8 mouse cellular contexts compared by ENCODE assay signal in the genomic region with DNA sequence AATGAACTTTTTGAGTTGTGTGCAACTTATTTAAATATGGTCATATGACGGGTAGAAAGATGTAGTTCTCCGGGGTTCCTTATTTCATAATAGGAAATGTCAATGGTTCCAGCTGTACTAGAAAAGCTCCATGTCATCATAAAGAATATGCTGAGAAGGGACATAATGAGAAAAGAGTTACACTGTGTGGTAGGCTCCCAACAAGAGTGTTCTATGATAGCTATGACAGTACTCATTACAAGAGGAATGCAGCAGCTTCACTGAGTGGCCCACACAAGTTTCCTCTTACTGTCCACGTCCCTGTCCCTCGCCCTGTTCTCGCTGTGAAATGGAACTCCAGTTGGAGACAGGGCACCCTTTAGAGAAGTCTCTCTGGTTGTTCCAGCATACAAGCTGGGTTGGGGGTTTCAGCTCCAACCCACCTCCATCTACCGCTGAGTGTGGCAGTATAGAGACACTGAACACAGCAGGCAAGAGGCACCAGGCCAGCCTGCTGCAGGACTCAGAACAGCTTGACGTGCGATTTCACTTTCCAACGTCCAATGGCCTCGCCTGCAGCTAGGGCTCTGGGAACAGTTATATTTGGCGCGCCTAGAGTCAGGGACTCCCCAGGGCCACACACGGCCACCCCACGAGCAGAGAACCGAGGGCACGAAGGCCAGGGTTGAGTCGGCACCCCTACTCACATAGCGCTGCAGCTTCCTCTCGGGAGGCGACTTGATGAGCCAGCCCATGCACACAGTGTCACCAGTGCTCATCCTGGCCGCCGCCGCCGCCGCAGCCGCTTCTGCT. TPM values are rescaled to one million over a fixed set of nuclear protein-coding genes. Genes with fewer than 3 reads are reported as not detected.
A peak's percentile ranks its signal among the peaks of the same experiment; 100 is the strongest.
DNase-seq lines count a peak whose midpoint lies in the region; ATAC-seq and TF ChIP-seq lines count a peak whose summit lies in the region.

No protein-coding gene starts in this region.

- TF ChIP-seq POLR2A in lung, adult 2 months (IDR thresholded peaks at IDR 0.05; ENCODE audit: borderline replicate concordance, extremely low read depth, low read depth, low read length), result no peak
- no peak for TF ChIP-seq POLR2A in bone marrow, adult 2 months (IDR thresholded peaks at IDR 0.05; ENCODE audit: borderline replicate concordance, control insufficient read depth, low read depth, low read length)

- TF ChIP-seq CTCF in lung, adult 2 months (IDR thresholded peaks at IDR 0.05; ENCODE audit: insufficient read depth, low read length), result no peak
- TF ChIP-seq CTCF in bone marrow, adult 2 months (IDR thresholded peaks at IDR 0.05; ENCODE audit: control insufficient read depth, insufficient read depth, low read length), result no peak

- peak; percentile 77 for ATAC-seq in erythroblast, adult 5-6 weeks (replicated peaks; ENCODE audit: low FRiP score, poor library complexity, severe bottlenecking)
- ATAC-seq in megakaryocyte-erythroid progenitor cell, adult 5-6 weeks (replicated peaks; ENCODE audit: low FRiP score, low TSS enrichment, poor library complexity, severe bottlenecking), result peak; percentile 79
- peak; percentile 50; the same call in 1 of the 2 replicates for ATAC-seq in stomach, embryonic 16.5 days (ENCODE audit: insufficient read depth, low FRiP score)

- H3K27ac ChIP-seq in bone marrow, adult 2 months (ENCODE audit: control insufficient read depth, insufficient read depth, low read depth, low read length, poor library complexity), result peak overlapping the region; percentile 71
- no peak overlapping the region for H3K27ac ChIP-seq in stomach, embryonic 16.5 days (ENCODE audit: low read length)

- no peaks in the 10 kb centered on the region for H3K36me3 ChIP-seq in stomach, embryonic 16.5 days (ENCODE audit: control insufficient read depth, insufficient read depth, low read length)

- intact Hi-C loops in heart, postnatal 36 days (cut with DNase I), result no loop called here
- intact Hi-C loops in left cerebral cortex, postnatal 14 days (cut with DNase I), result no loop called here

- peak; percentile 21 for DNase-seq in lung, adult 2 months
- DNase-seq in lung, postnatal 25 days (ENCODE audit: low spot score), result no peak
- peak; percentile 14 to 47 for DNase-seq in heart, postnatal 36 days
- peak; percentile 5 to 10 for DNase-seq in left cerebral cortex, postnatal 14 days (ENCODE audit: low spot score in 2 of 2)

- 21% methylated on average over 26 of the region's 26 CpGs for WGBS in lung, adult 2 months
- WGBS in bone marrow, adult 2 months, result 9% methylated on average over 26 of the region's 26 CpGs
- 16% methylated on average over 26 of the region's 26 CpGs for WGBS in stomach, embryonic 16.5 days

- peak overlapping the region; percentile 58 for H3K4me2 ChIP-seq in stomach, embryonic 16.5 days (ENCODE audit: low read depth, low read length)

- H3K4me3 ChIP-seq in lung, adult 2 months (replicated peaks; ENCODE audit: extremely low read depth, low read depth, low read length), result peak overlapping the region; percentile 74
- H3K4me3 ChIP-seq in bone marrow, adult 2 months (replicated peaks; ENCODE audit: control insufficient read depth, low read depth, low read length), result peak overlapping the region; percentile 80
- H3K4me3 ChIP-seq in stomach, embryonic 16.5 days (replicated peaks; ENCODE audit: low read length), result peak overlapping the region; percentile 55

- no peaks in the 10 kb centered on the region for H3K4me1 ChIP-seq in lung, adult 2 months (ENCODE audit: control insufficient read depth, insufficient read depth, low read length)
- H3K4me1 ChIP-seq in bone marrow, adult 2 months (ENCODE audit: control insufficient read depth, insufficient read depth, low read length), result no peaks in the 10 kb centered on the region
- no peaks in the 10 kb centered on the region for H3K4me1 ChIP-seq in stomach, embryonic 16.5 days (ENCODE audit: control insufficient read depth, insufficient read depth, low read length)

- peak overlapping the region; percentile 72 for H3K9ac ChIP-seq in stomach, embryonic 16.5 days (ENCODE audit: low read length)

- H3K27me3 ChIP-seq in stomach, embryonic 16.5 days (ENCODE audit: control insufficient read depth, insufficient read depth, low read length), result no peaks in the 10 kb centered on the region

- H3K9me3 ChIP-seq in stomach, embryonic 16.5 days (replicated peaks; ENCODE audit: control insufficient read depth, low read length), result no peaks in the 10 kb centered on the region

RNA-seq across cellular contexts. Expression of a gene that starts 1.1 kb away (rescaled TPM):
- polyA plus RNA-seq in lung, adult 2 months (2012; rRNA removed), result 1.8 and 2.5 TPM in 2 replicates
- 1.8 and 6.8 TPM in 2 replicates for polyA plus RNA-seq in bone marrow, adult 2 months (2011; ENCODE audit: insufficient read depth, insufficient read length, low replicate concordance, missing spikeins)
- total RNA-seq in erythroblast, adult 5-6 weeks (2015; ENCODE audit: low replicate concordance), result 15.0 and 24.4 TPM in 2 replicates
- 9.6 and 9.8 TPM in 2 replicates for total RNA-seq in erythroblast, adult 5-6 weeks (2017; ENCODE audit: low replicate concordance)
- 1 to 10 TPM; 1.3 to 1.5 TPM for total RNA-seq in heart, postnatal 36 days (2021)
- total RNA-seq in left cerebral cortex, postnatal 14 days (2021), result 1 to 10 TPM; 1.8 to 2.4 TPM
- total RNA-seq in megakaryocyte-erythroid progenitor cell, adult 5-6 weeks (2014; fragmentation: Nextera tagmentation), result 2.6 and 8.9 TPM in 2 replicates
- total RNA-seq in megakaryocyte-erythroid progenitor cell, adult 5-6 weeks (2017), result 3.1 and 3.3 TPM in 2 replicates
- polyA plus RNA-seq in stomach, embryonic 16.5 days (2015; fragmentation: Nextera tagmentation; extraction: Ambion mirVana), result 3.4 TPM in 2 replicates

RNA-seq across cellular contexts. Expression of a gene that starts 11.5 kb away (rescaled TPM):
- 5.4 and 11.5 TPM in 2 replicates for polyA plus RNA-seq in lung, adult 2 months (2012; rRNA removed)
- polyA plus RNA-seq in bone marrow, adult 2 months (2011; ENCODE audit: insufficient read depth, insufficient read length, low replicate concordance, missing spikeins), result 28.9 and 58.2 TPM in 2 replicates
- total RNA-seq in erythroblast, adult 5-6 weeks (2015; ENCODE audit: low replicate concordance), result 30.6 and 34.5 TPM in 2 replicates
- total RNA-seq in erythroblast, adult 5-6 weeks (2017; ENCODE audit: low replicate concordance), result 64.7 and 81.0 TPM in 2 replicates
- total RNA-seq in heart, postnatal 36 days (2021), result 10 to 100 TPM; 18.0 to 24.5 TPM
- total RNA-seq in left cerebral cortex, postnatal 14 days (2021), result 10 to 100 TPM; 23.4 to 24.9 TPM
- total RNA-seq in megakaryocyte-erythroid progenitor cell, adult 5-6 weeks (2014; fragmentation: Nextera tagmentation), result 191 and 232 TPM in 2 replicates
- total RNA-seq in megakaryocyte-erythroid progenitor cell, adult 5-6 weeks (2017), result 488 and 519 TPM in 2 replicates
- 98.7 and 111 TPM in 2 replicates for polyA plus RNA-seq in stomach, embryonic 16.5 days (2015; fragmentation: Nextera tagmentation; extraction: Ambion mirVana)

RNA-seq across cellular contexts. Expression of a gene that starts 46.6 kb away (rescaled TPM):
- 66.8 and 74.2 TPM in 2 replicates for polyA plus RNA-seq in lung, adult 2 months (2012; rRNA removed)
- polyA plus RNA-seq in bone marrow, adult 2 months (2011; ENCODE audit: insufficient read depth, insufficient read length, low replicate concordance, missing spikeins), result 64.2 and 105 TPM in 2 replicates
- total RNA-seq in erythroblast, adult 5-6 weeks (2015; ENCODE audit: low replicate concordance), result 310 and 311 TPM in 2 replicates
- total RNA-seq in erythroblast, adult 5-6 weeks (2017; ENCODE audit: low replicate concordance), result 386 and 717 TPM in 2 replicates
- 10 to 100 TPM; 12.6 to 12.9 TPM for total RNA-seq in heart, postnatal 36 days (2021)
- 10 to 100 TPM; 25.5 to 28.6 TPM for total RNA-seq in left cerebral cortex, postnatal 14 days (2021)
- total RNA-seq in megakaryocyte-erythroid progenitor cell, adult 5-6 weeks (2014; fragmentation: Nextera tagmentation), result 43.9 and 57.5 TPM in 2 replicates
- total RNA-seq in megakaryocyte-erythroid progenitor cell, adult 5-6 weeks (2017), result 66.4 and 68.1 TPM in 2 replicates
- 89.1 and 89.9 TPM in 2 replicates for polyA plus RNA-seq in stomach, embryonic 16.5 days (2015; fragmentation: Nextera tagmentation; extraction: Ambion mirVana)

Comparison
In these comparisons a context has a peak if more than half of its experiments do, and no peak if none do; other contexts are left out.
1. RNA of a gene that starts 46.6 kb away (total RNA-seq): 310 to 717 TPM in erythroblast, adult 5-6 weeks; 43.9 to 68.1 TPM in megakaryocyte-erythroid progenitor cell, adult 5-6 weeks, 25.5 to 28.6 TPM in left cerebral cortex, postnatal 14 days and 12.6 to 12.9 TPM in heart, postnatal 36 days; every median in the first group is over 4 times any median in the second.
2. Peak in every context shown above with its lines, with median percentiles within 50 percentile points of each other: H3K4me3 ChIP-seq and ATAC-seq.